Mouse (Mus musculus) midbrain, embryonic 15.5 days (tissue): ENCODE data around the gene Nacc2. TPM values are rescaled to one million over a fixed set of nuclear protein-coding genes. Genes with fewer than 3 reads are reported as not detected.

Source experiments
- ATAC-seq: fragments of 200-750 bp; cut with Nextera tagmentation; replicated peaks from 2 replicates; pipeline ENCODE4 v1.8.0; 2017; ENCODE audit warnings: moderate TSS enrichment
- H3K27ac ChIP-seq: fragments of 300-500 bp; sonication (generic); 2 replicates; pipeline ENCODE4 v1.5.1; 2015; ENCODE audit warnings: mild to moderate bottlenecking, inconsistent platforms
- H3K27me3 ChIP-seq: fragments of 300-500 bp; sonication (generic); replicated peaks from 2 replicates; pipeline ENCODE4 v1.6.1; 2015; ENCODE audit warnings: inconsistent platforms
- H3K36me3 ChIP-seq: fragments of 300-500 bp; sonication (generic); replicated peaks from 2 replicates; pipeline ENCODE4 v1.6.1; 2015; ENCODE audit warnings: inconsistent platforms
- H3K4me1 ChIP-seq: fragments of 300-500 bp; sonication (generic); 2 replicates; pipeline ENCODE4 v1.6.1; 2015; ENCODE audit warnings: inconsistent platforms
- H3K4me2 ChIP-seq: fragments of 300-500 bp; sonication (generic); 2 replicates; pipeline ENCODE4 v1.6.1; 2015; ENCODE audit warnings: inconsistent platforms, mild to moderate bottlenecking, moderate library complexity
- H3K4me3 ChIP-seq: fragments of 300-500 bp; sonication (generic); 2 replicates; pipeline ENCODE4 v1.5.1; 2015; ENCODE audit warnings: mild to moderate bottlenecking, inconsistent platforms
- H3K9ac ChIP-seq: fragments of 300-500 bp; sonication (generic); 2 replicates; pipeline ENCODE4 v1.6.1; 2015; ENCODE audit warnings: mild to moderate bottlenecking, inconsistent platforms
- H3K9me3 ChIP-seq: fragments of 300-500 bp; sonication (generic); 2 replicates; pipeline ENCODE4 v1.6.1; 2016; ENCODE audit warnings: inconsistent platforms
- WGBS: fragments of 180-500 bp; shearing (Covaris S2); methylation state at CpG from one replicate; pipeline ENCODE4 v1.1.7; 2015; ENCODE audit warnings: mixed read lengths; 5-methylcytosine and 5-hydroxymethylcytosine counted together
- polyA plus RNA-seq: library from polyadenylated mRNA; unstranded; fragments of >200 nt; fragmentation: Nextera tagmentation; extraction: Ambion mirVana; gene quantifications from 2 replicates; pipeline ENCODE4 v1.2.1, GENCODE M21; 2015

The Nacc2 gene
- 14.3 and 16.9 TPM in 2 replicates for polyA plus RNA-seq

GRCm38 (mm10) chr2:26123079-26123648 lies at the start of gene Nacc2:
Nacc2 (minus strand) TSS chr2:26123220.
- peak; percentile 17 for ATAC-seq
- 29% methylated on average over 9 of the region's 9 CpGs for WGBS
- H3K4me2 ChIP-seq = peak within 1 kb of the TSS; percentile 99
- peak within 1 kb of the TSS; percentile 88 for H3K4me3 ChIP-seq
- no peaks in the 10 kb centered on the region for H3K36me3 ChIP-seq
- no peaks in the 10 kb centered on the region for H3K9me3 ChIP-seq
- peaks cover 37% of the 10 kb centered on the region for H3K27me3 ChIP-seq
- peak within 1 kb of the TSS; percentile 52 for H3K9ac ChIP-seq
- H3K4me1 ChIP-seq = peaks cover 19% of the 10 kb centered on the region
- no peak within 1 kb of the TSS for H3K27ac ChIP-seq

- 73% methylated on average over 2 of the region's 2 CpGs for WGBS
- Histone ChIP-seq H3K36me3 (no peaks in the 10 kb centered on the region), H3K27me3 (no peaks in the 10 kb centered on the region), H3K9ac (no peak overlapping the region), H3K27ac (no peak overlapping the region), H3K4me3 (no peak overlapping the region), H3K9me3 (no peaks in the 10 kb centered on the region), H3K4me1 (peaks cover 4% of the 10 kb centered on the region; the same call in 1 of the 2 replicates), H3K4me2 (no peak overlapping the region)
- no peak for ATAC-seq
These were observed 49.1 kb upstream of the Nacc2 start for GRCm38 (mm10) chr2:26172166-26172565.

GRCm38 (mm10) chr2:26170376-26170775 lies 47.4 kb upstream of the Nacc2 start:
- no peaks in the 10 kb centered on the region for H3K27me3 ChIP-seq
- H3K4me2 ChIP-seq = no peak overlapping the region
- no peak overlapping the region for H3K9ac ChIP-seq
- no peak for ATAC-seq
- no peak overlapping the region for H3K4me3 ChIP-seq
- H3K4me1 ChIP-seq = peaks cover 4% of the 10 kb centered on the region; the same call in 1 of the 2 replicates
- H3K9me3 ChIP-seq = no peaks in the 10 kb centered on the region
- H3K27ac ChIP-seq = no peak overlapping the region
- H3K36me3 ChIP-seq = no peaks in the 10 kb centered on the region
- 52% methylated on average over 2 of the region's 2 CpGs for WGBS

GRCm38 (mm10) chr2:26168843-26169579 lies 46.0 kb upstream of the Nacc2 start:
- peak; percentile 37 for ATAC-seq
- 26% methylated on average over 11 of the region's 11 CpGs for WGBS
- no peak overlapping the region for H3K9ac ChIP-seq

GRCm38 (mm10) chr2:26166890-26167289 lies 43.9 kb upstream of the Nacc2 start:
- Histone ChIP-seq H3K9ac (no peak overlapping the region), H3K36me3 (no peaks in the 10 kb centered on the region), H3K4me2 (no peak overlapping the region), H3K4me1 (peaks cover 4% of the 10 kb centered on the region; the same call in 1 of the 2 replicates), H3K4me3 (no peak overlapping the region), H3K9me3 (no peaks in the 10 kb centered on the region), H3K27me3 (no peaks in the 10 kb centered on the region), H3K27ac (no peak overlapping the region)
- 84% methylated on average over 3 of the region's 3 CpGs for WGBS
- no peak for ATAC-seq

More at GRCm38 (mm10) chr2:26168843-26169579, 46.0 kb upstream of the Nacc2 start:
- H3K4me1 ChIP-seq = peaks cover 4% of the 10 kb centered on the region; the same call in 1 of the 2 replicates
- H3K4me2 ChIP-seq = no peak overlapping the region
- H3K27ac ChIP-seq = no peak overlapping the region
- H3K9me3 ChIP-seq = no peaks in the 10 kb centered on the region
- H3K4me3 ChIP-seq = no peak overlapping the region
- H3K27me3 ChIP-seq = no peaks in the 10 kb centered on the region
- no peaks in the 10 kb centered on the region for H3K36me3 ChIP-seq

- Histone ChIP-seq H3K4me2 (no peak overlapping the region), H3K4me3 (no peak overlapping the region), H3K27ac (peak overlapping the region; percentile 78; the same call in 1 of the 2 replicates), H3K9me3 (no peaks in the 10 kb centered on the region), H3K9ac (no peak overlapping the region), H3K27me3 (no peaks in the 10 kb centered on the region), H3K36me3 (no peaks in the 10 kb centered on the region), H3K4me1 (peaks cover 33% of the 10 kb centered on the region)
- no peak for ATAC-seq
- 75% methylated on average over 9 of the region's 9 CpGs for WGBS
These were observed 35.0 kb upstream of the Nacc2 start for GRCm38 (mm10) chr2:26158064-26158463.

GRCm38 (mm10) chr2:26156191-26156977 lies 33.4 kb upstream of the Nacc2 start:
- 30% methylated on average over 10 of the region's 10 CpGs for WGBS
- no peak overlapping the region for H3K9ac ChIP-seq
- peaks cover 33% of the 10 kb centered on the region for H3K4me1 ChIP-seq

GRCm38 (mm10) chr2:26155737-26156136 lies 32.7 kb upstream of the Nacc2 start:
- Histone ChIP-seq H3K27ac (peak overlapping the region; percentile 78), H3K4me1 (peaks cover 33% of the 10 kb centered on the region), H3K36me3 (no peaks in the 10 kb centered on the region), H3K4me2 (no peak overlapping the region), H3K9ac (no peak overlapping the region), H3K4me3 (no peak overlapping the region), H3K9me3 (no peaks in the 10 kb centered on the region), H3K27me3 (no peaks in the 10 kb centered on the region)
- 77% methylated on average over 3 of the region's 3 CpGs for WGBS
- ATAC-seq = no peak

More at GRCm38 (mm10) chr2:26156191-26156977, 33.4 kb upstream of the Nacc2 start:
- H3K9me3 ChIP-seq = no peaks in the 10 kb centered on the region
- H3K4me3 ChIP-seq = no peak overlapping the region
- H3K27ac ChIP-seq = peak overlapping the region; percentile 78
- peak; percentile 83 for ATAC-seq
- H3K36me3 ChIP-seq = no peaks in the 10 kb centered on the region
- no peaks in the 10 kb centered on the region for H3K27me3 ChIP-seq
- 0 out of 2 replicates have a peak overlapping the region, but pooled peaks have one; percentile 11 for H3K4me2 ChIP-seq

- WGBS = 76% methylated on average over 5 of the region's 5 CpGs
- H3K27ac ChIP-seq = no peak overlapping the region
- no peak overlapping the region for H3K4me2 ChIP-seq
- no peak; the same call in 1 of the 2 replicates for ATAC-seq
- peaks cover 33% of the 10 kb centered on the region for H3K4me1 ChIP-seq
- H3K36me3 ChIP-seq = no peaks in the 10 kb centered on the region
- H3K4me3 ChIP-seq = no peak overlapping the region
- H3K9me3 ChIP-seq = no peaks in the 10 kb centered on the region
- no peaks in the 10 kb centered on the region for H3K27me3 ChIP-seq
- H3K9ac ChIP-seq = 0 out of 2 replicates have a peak overlapping the region, but pooled peaks have one; percentile 6
These were observed 31.6 kb upstream of the Nacc2 start for GRCm38 (mm10) chr2:26154586-26154985.

- Histone ChIP-seq H3K27me3 (no peaks in the 10 kb centered on the region), H3K9me3 (no peaks in the 10 kb centered on the region), H3K27ac (no peak overlapping the region), H3K4me3 (no peak overlapping the region), H3K36me3 (no peaks in the 10 kb centered on the region), H3K9ac (0 out of 2 replicates have a peak overlapping the region, but pooled peaks have one; percentile 6), H3K4me1 (peaks cover 33% of the 10 kb centered on the region), H3K4me2 (no peak overlapping the region)
- WGBS = 1% methylated on average over 4 of the region's 4 CpGs
- ATAC-seq = peak; percentile 72
These were observed 30.9 kb upstream of the Nacc2 start for GRCm38 (mm10) chr2:26153909-26154340.

GRCm38 (mm10) chr2:26153295-26153694 lies 30.3 kb upstream of the Nacc2 start:
- no peak for ATAC-seq
- H3K9ac ChIP-seq = no peak overlapping the region
- no peak overlapping the region for H3K4me2 ChIP-seq
- H3K4me3 ChIP-seq = no peak overlapping the region
- H3K36me3 ChIP-seq = no peaks in the 10 kb centered on the region
- H3K9me3 ChIP-seq = no peaks in the 10 kb centered on the region
- 34% methylated on average over 4 of the region's 4 CpGs for WGBS
- no peak overlapping the region for H3K27ac ChIP-seq
- peaks cover 33% of the 10 kb centered on the region for H3K4me1 ChIP-seq
- no peaks in the 10 kb centered on the region for H3K27me3 ChIP-seq
